Mouse (Mus musculus): ENCODE results near the gene Guk1. TPM values are rescaled to one million over a fixed set of nuclear protein-coding genes. Genes with fewer than 3 reads are reported as not detected.

Gene Guk1
- polyA plus RNA-seq, 1 experiment from 2014 or later, result 113 TPM

DNA sequence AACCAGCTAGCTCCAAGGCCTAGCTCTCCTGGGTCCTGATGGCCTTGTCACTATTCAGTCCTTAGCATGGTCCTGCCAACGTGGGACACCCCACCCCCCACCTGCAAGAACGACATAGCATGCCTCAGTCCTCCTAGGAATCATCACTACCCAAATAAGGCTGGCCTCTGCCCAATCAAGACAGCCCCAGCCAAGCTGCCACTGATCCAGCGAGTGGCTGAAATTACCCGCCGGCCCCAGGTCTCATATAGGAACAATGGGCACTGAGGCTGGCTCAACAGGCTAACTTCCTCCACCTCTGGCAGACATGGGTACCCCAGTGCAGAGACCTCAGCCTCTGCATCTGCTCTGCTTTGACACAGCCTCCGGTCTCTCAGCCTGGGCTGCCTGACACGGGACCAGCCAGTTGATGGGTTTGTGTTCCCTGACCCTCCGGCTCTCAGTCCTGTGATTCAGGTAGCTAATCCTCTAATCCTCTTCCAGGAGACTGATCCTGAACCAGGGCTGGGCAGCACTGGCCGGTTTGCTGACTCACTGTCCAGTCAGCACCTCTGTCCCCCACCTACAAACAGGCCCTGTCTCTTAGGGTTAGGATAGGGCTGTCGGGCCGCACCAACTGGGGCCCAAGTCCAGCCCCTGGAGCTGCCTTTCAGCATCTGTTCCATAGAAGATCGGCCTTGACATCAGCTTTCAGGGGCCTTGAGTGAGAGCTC is 54.9 kb downstream of the Guk1 start:
- WGBS, result 60% methylated on average over 12 of the region's 12 CpGs
- Histone ChIP-seq H3K9ac (no peak overlapping the region), H3K27me3 (peaks cover 68% of the 10 kb centered on the region), H3K4me2 (replicated peaks) (no peak overlapping the region), H3K4me3 (replicated peaks) (no peak overlapping the region), H3K36me3 (no peaks in the 10 kb centered on the region), H3K4me1 (peaks cover 18% of the 10 kb centered on the region), H3K27ac (replicated peaks) (no peak overlapping the region), H3K9me3 (replicated peaks) (no peaks in the 10 kb centered on the region)
- no peak for ATAC-seq (ENCODE audit: insufficient number of reproducible peaks, low FRiP score, low TSS enrichment, low read depth)

DNA sequence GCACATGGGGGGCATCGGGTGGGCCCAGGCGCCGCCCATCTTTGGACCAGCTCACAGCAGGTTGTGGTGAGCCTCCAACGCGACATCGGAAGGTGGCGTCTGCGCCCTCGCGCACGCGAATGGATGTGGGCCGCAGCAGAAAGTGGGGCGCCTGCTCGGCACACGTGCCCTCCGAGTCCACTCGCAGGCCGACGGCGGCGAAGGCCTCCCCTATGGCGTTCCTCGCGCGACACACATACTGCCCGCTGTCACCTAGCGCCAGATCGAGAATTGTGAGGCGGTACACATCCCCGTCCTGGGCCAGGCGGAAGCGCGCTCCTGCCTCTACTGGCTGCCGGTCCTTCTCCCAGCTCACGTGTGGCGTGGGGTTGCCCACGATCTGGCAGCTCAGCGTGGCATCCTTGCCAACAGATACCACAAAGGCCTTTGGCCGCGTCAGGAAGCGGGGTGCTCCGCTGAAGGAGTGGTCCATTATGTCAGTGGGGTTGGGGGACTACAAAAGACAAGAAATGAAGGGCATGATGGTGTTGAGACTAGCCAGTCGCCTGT is 56.0 kb downstream of the Guk1 start, which contains the start of gene Obscn:
Gene Obscn (minus strand): TSS at position 499 of the 549 bp plus-strand sequence.
- Histone ChIP-seq H3K4me1 (peaks cover 15% of the 10 kb centered on the region), H3K4me3 (replicated peaks) (peak within 1 kb of the TSS; percentile 16), H3K36me3 (no peaks in the 10 kb centered on the region), H3K27me3 (peaks cover 72% of the 10 kb centered on the region), H3K9me3 (replicated peaks) (no peaks in the 10 kb centered on the region), H3K9ac (no peak within 1 kb of the TSS), H3K4me2 (replicated peaks) (peak within 1 kb of the TSS; percentile 34), H3K27ac (replicated peaks) (no peak within 1 kb of the TSS)
- no peak for ATAC-seq (ENCODE audit: insufficient number of reproducible peaks, low FRiP score, low TSS enrichment, low read depth)
- 20% methylated on average over 44 of the region's 44 CpGs for WGBS

DNA sequence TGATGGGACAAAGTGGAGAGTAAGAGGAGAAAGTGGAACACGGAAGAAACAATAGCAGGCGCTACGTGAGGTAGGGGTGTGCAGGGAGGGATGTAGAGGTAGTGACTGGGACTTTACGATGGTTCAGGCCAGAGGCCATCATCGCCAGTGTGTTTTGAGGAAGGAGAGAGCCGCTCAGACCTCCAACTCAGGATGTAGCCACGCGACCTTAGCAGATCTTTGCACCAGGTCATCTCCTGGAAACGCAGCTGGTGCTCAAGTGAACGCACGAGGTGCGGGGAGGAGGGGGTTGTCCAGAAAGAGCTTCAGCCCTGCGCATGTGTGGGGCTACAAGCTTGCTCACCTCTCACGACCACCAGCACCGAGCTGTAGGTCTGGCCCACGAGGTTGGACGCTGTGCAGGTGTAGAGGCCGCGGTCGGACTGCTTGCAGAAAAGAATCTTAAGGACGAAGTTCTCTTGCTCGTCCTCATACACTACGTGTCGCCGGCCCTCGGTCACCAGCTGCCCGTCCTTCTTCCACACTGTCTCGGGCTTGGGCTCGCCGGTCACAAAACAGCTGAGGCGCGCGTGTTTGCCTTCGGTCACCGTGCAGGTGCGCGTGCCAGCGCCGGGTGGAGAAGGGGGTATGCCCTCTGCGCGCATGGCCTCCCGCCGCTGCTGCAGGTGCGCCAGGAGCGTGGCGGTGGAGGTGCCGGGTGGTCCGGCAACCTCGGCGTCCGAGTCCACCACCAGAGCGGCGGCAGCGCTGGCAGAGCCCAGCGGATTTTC is 56.8 kb downstream of the Guk1 start:
- 5% methylated on average over 55 of the region's 55 CpGs for WGBS
- H3K4me3 ChIP-seq (replicated peaks), result peak overlapping the region; percentile 16
- no peak for ATAC-seq (ENCODE audit: insufficient number of reproducible peaks, low FRiP score, low TSS enrichment, low read depth)
- peaks cover 15% of the 10 kb centered on the region for H3K4me1 ChIP-seq
- H3K27ac ChIP-seq (replicated peaks), result no peak overlapping the region
- H3K36me3 ChIP-seq, result no peaks in the 10 kb centered on the region
- H3K4me2 ChIP-seq (replicated peaks), result peak overlapping the region; percentile 34
- H3K9ac ChIP-seq, result no peak overlapping the region
- H3K9me3 ChIP-seq (replicated peaks), result no peaks in the 10 kb centered on the region
- H3K27me3 ChIP-seq, result peaks cover 72% of the 10 kb centered on the region

DNA sequence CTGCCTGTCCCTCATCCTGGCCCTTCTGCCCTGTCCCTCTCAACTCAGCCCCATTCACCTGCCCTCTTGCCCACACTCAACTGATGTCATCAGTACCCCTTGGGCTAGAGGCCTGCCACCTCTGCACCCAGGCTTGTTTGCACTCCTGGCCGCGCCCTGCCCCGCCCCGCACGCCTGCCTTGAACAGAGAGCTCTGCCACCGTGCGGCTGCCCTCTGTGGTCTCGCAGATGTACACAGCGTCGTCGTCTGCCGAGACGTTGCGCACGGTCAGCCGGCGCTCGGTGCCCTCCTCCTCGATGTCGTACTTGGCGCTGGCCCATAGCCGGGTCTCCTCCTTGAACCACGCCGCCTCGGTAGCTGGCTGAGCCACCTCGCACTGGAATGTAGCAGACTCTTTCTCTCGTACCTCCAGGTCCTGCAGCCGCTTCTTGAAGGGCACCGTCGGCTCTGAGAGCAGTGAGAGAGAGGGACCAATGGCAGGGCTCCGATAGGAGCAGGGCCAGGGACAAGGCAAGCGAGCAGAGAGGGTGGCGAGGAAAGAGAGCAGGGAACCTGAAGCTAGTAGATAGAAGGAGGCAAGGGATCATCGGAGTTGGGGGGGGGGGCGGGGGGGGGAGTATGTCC is 57.5 kb downstream of the Guk1 start:
- peaks cover 15% of the 10 kb centered on the region for H3K4me1 ChIP-seq
- peak overlapping the region; percentile 20; the same call in 1 of the 2 replicates for H3K4me3 ChIP-seq (replicated peaks)
- no peaks in the 10 kb centered on the region for H3K36me3 ChIP-seq
- H3K9ac ChIP-seq, result no peak overlapping the region
- no peak overlapping the region for H3K27ac ChIP-seq (replicated peaks)
- no peak for ATAC-seq (ENCODE audit: insufficient number of reproducible peaks, low FRiP score, low TSS enrichment, low read depth)
- peak overlapping the region; percentile 32; the same call in 1 of the 2 replicates for H3K4me2 ChIP-seq (replicated peaks)
- WGBS, result 5% methylated on average over 35 of the region's 35 CpGs
- H3K9me3 ChIP-seq (replicated peaks), result no peaks in the 10 kb centered on the region
- peaks cover 72% of the 10 kb centered on the region for H3K27me3 ChIP-seq

Other genes starting within 250 kb of the Guk1 start
- gene Hist3h2ba, start 243.3 kb downstream of the Guk1 start, polyA plus RNA-seq (2015; fragmentation: Nextera tagmentation; extraction: Ambion mirVana), result 43.6 and 55.8 TPM in 2 replicates
- 37.0 and 38.3 TPM in 2 replicates for gene Hist3h2a, start 237.5 kb downstream of the Guk1 start, polyA plus RNA-seq (2015; fragmentation: Nextera tagmentation; extraction: Ambion mirVana)
- 0.42 and 0.59 TPM in 2 replicates for gene Trim17, start 237.5 kb downstream of the Guk1 start, polyA plus RNA-seq (2015; fragmentation: Nextera tagmentation; extraction: Ambion mirVana)
- gene Trim11, start 214.1 kb downstream of the Guk1 start, polyA plus RNA-seq (2015; fragmentation: Nextera tagmentation; extraction: Ambion mirVana), result 23.3 and 24.1 TPM in 2 replicates
- 2.4 and 3.5 TPM in 2 replicates for gene Obscn, start 55.8 kb downstream of the Guk1 start, polyA plus RNA-seq (2015; fragmentation: Nextera tagmentation; extraction: Ambion mirVana)
- gene Iba57, start 28.5 kb downstream of the Guk1 start, polyA plus RNA-seq (2015; fragmentation: Nextera tagmentation; extraction: Ambion mirVana), result 5.4 and 6.5 TPM in 2 replicates
- 0.52 and 0.74 TPM in 2 replicates for gene Gjc2, start 9.0 kb downstream of the Guk1 start, polyA plus RNA-seq (2015; fragmentation: Nextera tagmentation; extraction: Ambion mirVana)
- 82.3 and 82.8 TPM in 2 replicates for gene Mrpl55, start 10.3 kb upstream of the Guk1 start, polyA plus RNA-seq (2015; fragmentation: Nextera tagmentation; extraction: Ambion mirVana)
- 30.6 and 31.3 TPM in 2 replicates for gene 2310033P09Rik, start 16.1 kb upstream of the Guk1 start, polyA plus RNA-seq (2015; fragmentation: Nextera tagmentation; extraction: Ambion mirVana)
- 718 and 720 TPM in 2 replicates for gene Arf1, start 36.1 kb upstream of the Guk1 start, polyA plus RNA-seq (2015; fragmentation: Nextera tagmentation; extraction: Ambion mirVana)
- 2.5 and 3.4 TPM in 2 replicates for gene Wnt3a, start 98.5 kb upstream of the Guk1 start, polyA plus RNA-seq (2015; fragmentation: Nextera tagmentation; extraction: Ambion mirVana)
- gene Wnt9a, start 114.7 kb upstream of the Guk1 start, polyA plus RNA-seq (2015; fragmentation: Nextera tagmentation; extraction: Ambion mirVana), result 7.0 and 8.5 TPM in 2 replicates
- not detected in 2 replicates for gene Prss38, start 183.4 kb upstream of the Guk1 start, polyA plus RNA-seq (2015; fragmentation: Nextera tagmentation; extraction: Ambion mirVana)

Measured in embryonic facial prominence, embryonic 15.5 days (tissue).